Mouse (Mus musculus): Measurements from ENCODE around the gene Ybey. TPM values are rescaled to one million over a fixed set of nuclear protein-coding genes. Genes with fewer than 3 reads are reported as not detected.

Gene Ybey
- polyA plus RNA-seq, 1 experiment from 2014 or later: 4.5 TPM

DNA sequence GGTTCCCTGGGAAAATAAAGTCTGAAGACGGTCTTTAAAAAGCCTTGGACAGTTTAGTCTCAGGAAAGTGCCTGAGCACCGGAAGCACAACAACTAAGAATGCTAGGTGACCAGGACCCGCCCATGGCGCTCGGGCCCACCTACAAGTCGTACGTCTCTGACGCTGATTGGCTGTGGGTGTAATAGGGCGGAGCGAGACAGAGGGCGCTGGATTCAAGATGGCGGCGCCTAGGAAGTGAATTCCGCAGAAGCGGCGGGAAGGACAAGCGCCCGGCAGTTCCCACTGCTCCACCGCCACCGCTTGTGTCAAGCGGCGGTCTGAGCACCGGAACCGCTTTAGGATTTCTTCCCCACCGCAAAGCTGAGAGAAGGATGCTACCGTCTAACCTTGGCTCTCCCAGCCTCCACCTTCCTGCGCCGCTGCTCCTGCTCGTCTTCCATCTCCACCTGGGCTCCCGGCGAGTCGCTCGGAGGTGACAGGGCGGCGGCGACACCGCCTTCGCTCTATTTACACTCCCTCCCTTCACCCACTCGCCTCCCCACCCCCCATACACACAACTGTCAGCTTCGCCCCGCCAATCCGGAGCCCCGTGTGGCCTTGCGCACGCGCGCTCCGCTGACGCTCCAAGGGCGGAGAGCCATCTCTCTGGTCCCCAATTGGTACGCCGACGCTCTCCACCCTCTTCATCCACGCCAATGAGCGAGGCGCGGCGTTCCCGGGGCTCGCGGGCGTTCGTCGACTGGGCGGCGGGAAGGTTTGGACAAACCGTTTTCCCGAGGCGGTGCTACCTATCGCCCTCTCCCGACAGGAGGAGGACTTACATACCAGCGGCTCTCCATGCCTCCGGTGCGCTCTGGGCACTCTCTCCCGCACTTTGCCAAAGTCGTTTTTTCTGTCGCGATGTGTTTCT, 26.5 kb downstream of the Ybey start, which contains the start of gene Pcnt:
Gene Pcnt (minus strand): TSS at position 609 of the 911 bp plus-strand sequence.
- Histone ChIP-seq H3K36me3 (peaks cover 23% of the 10 kb centered on the region), H3K4me2 (peak within 1 kb of the TSS; percentile 83), H3K4me3 (peak within 1 kb of the TSS; percentile 85), H3K9ac (peak within 1 kb of the TSS; percentile 80), H3K9me3 (replicated peaks) (no peaks in the 10 kb centered on the region), H3K4me1 (replicated peaks) (peaks cover 32% of the 10 kb centered on the region), H3K27me3 (no peaks in the 10 kb centered on the region), H3K27ac (peak within 1 kb of the TSS; percentile 98)
- under 1% methylated on average over 78 of the region's 78 CpGs for WGBS
- ATAC-seq (replicated peaks; ENCODE audit: insufficient number of reproducible peaks, insufficient read depth, low FRiP score, low read depth): peak; percentile 98

- Histone ChIP-seq H3K9ac (0 out of 2 replicates have a peak within 1 kb of the TSS, but pooled peaks have one; percentile 58), H3K4me3 (no peak within 1 kb of the TSS), H3K27ac (no peak within 1 kb of the TSS), H3K9me3 (replicated peaks) (no peaks in the 10 kb centered on the region), H3K36me3 (peaks cover 44% of the 10 kb centered on the region), H3K4me1 (replicated peaks) (peaks cover 20% of the 10 kb centered on the region), H3K27me3 (no peaks in the 10 kb centered on the region), H3K4me2 (no peak within 1 kb of the TSS)
- 90% methylated on average over 17 of the region's 17 CpGs for WGBS
- no peak for ATAC-seq (replicated peaks; ENCODE audit: insufficient number of reproducible peaks, insufficient read depth, low FRiP score, low read depth)
These were observed 28.6 kb downstream of the Ybey start, which contains the start of gene AC141477.1 for GRCm38 (mm10) chr10:76440281-76440680. AC141477.1 (minus strand) TSS chr10:76440444.

DNA sequence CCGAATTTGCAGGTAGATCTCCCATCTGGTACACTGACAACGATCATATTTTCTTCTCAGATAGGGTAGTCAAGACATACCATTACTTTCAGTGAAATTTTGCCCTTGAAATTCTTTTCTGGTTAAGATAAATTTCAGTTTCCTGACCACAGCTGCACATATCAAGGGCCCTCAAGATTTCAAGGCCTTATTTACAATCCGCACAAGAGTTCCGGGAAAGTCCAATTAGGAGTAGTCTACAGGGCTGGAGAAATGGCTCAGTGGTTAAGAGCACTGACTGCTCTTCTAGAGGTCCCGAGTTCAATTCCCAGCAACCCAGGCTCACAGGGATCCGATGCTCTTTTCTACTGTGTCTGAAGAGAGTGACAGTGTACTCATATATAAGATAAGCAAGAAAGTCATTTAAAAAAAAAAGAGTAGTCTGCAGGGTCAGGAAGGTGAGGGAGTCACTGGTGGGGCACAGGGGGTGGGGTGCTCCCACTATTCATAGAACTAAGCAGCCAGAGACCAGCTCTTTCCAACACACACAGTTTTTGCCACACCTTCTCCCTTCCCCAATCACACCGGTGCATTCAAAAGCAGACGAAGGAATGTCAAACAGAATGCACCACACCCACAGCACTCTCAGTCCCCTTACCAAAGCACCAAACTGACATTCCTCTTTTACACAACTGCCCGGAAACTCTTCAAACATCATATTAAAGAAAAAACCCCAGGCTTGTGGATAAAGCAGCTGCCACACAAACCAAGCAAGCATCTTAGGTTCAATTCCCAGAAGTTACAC, 29.6 kb downstream of the Ybey start:
- Histone ChIP-seq H3K27me3 (no peaks in the 10 kb centered on the region), H3K4me2 (no peak overlapping the region), H3K4me3 (no peak overlapping the region), H3K4me1 (replicated peaks) (peaks cover 20% of the 10 kb centered on the region), H3K9me3 (replicated peaks) (no peaks in the 10 kb centered on the region), H3K36me3 (peaks cover 54% of the 10 kb centered on the region), H3K27ac (no peak overlapping the region), H3K9ac (no peak overlapping the region)
- WGBS: 91% methylated on average over 9 of the region's 9 CpGs
- no peak for ATAC-seq (replicated peaks; ENCODE audit: insufficient number of reproducible peaks, insufficient read depth, low FRiP score, low read depth)

GRCm38 (mm10) chr10:76433925-76434324, 35.0 kb downstream of the Ybey start:
- Histone ChIP-seq H3K4me3 (no peak overlapping the region), H3K27ac (no peak overlapping the region), H3K9ac (no peak overlapping the region), H3K9me3 (replicated peaks) (no peaks in the 10 kb centered on the region), H3K36me3 (peaks cover 94% of the 10 kb centered on the region), H3K4me2 (no peak overlapping the region), H3K4me1 (replicated peaks) (no peaks in the 10 kb centered on the region), H3K27me3 (no peaks in the 10 kb centered on the region)
- ATAC-seq (replicated peaks; ENCODE audit: insufficient number of reproducible peaks, insufficient read depth, low FRiP score, low read depth): no peak
- WGBS: 87% methylated on average over 11 of the region's 11 CpGs

DNA sequence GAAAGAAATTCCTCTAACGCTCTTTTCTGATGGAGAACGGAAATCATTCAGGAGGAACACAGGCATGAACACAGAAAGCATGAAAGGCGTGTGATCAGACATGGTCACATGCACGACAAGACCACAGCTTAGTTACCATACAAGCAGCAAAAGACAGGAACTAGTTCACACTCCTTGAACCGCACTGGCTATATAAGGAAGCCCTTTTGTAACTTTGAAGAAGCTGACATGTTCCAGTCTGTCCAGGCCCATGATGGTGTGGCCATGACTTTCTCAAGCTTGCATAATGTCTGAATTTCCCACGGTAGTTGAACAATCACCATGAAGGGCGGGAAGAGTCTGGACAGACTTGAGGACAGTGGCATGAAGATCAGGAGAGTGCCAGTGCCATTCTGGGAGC, 43.2 kb downstream of the Ybey start:
- Histone ChIP-seq H3K27ac (no peak overlapping the region), H3K27me3 (no peaks in the 10 kb centered on the region), H3K4me2 (no peak overlapping the region), H3K4me1 (replicated peaks) (no peaks in the 10 kb centered on the region), H3K9me3 (replicated peaks) (no peaks in the 10 kb centered on the region), H3K36me3 (peaks cover 80% of the 10 kb centered on the region), H3K9ac (no peak overlapping the region), H3K4me3 (no peak overlapping the region)
- WGBS: 95% methylated on average over 7 of the region's 7 CpGs
- no peak for ATAC-seq (replicated peaks; ENCODE audit: insufficient number of reproducible peaks, insufficient read depth, low FRiP score, low read depth)

DNA sequence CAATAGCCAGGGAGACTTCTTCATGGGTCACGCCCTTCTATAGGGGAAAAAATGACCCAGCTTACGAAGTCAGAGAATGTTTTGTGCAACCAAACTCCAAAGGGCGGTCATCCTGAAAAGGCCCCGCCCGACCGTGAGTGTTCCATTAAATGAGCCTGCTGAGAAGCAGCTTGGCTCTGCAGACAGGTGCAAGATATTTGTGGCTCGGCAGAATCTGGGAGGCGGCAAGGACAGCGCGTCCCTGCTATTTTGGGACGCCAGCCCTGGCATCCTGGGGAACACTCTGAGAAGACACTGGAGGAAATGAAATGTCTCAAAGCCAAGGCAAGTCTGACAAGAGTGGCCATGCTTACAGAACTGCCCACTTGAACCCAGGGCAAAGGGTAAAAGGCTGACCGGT, 52.1 kb downstream of the Ybey start:
- H3K27me3 ChIP-seq: no peaks in the 10 kb centered on the region
- H3K36me3 ChIP-seq: peaks cover 71% of the 10 kb centered on the region
- peak overlapping the region; percentile 93 for H3K27ac ChIP-seq
- ATAC-seq (replicated peaks; ENCODE audit: insufficient number of reproducible peaks, insufficient read depth, low FRiP score, low read depth): peak; percentile 89
- H3K9ac ChIP-seq: 0 out of 2 replicates have a peak overlapping the region, but pooled peaks have one; percentile 20
- H3K4me3 ChIP-seq: no peak overlapping the region
- peaks cover 5% of the 10 kb centered on the region for H3K4me1 ChIP-seq (replicated peaks)
- WGBS: 52% methylated on average over 12 of the region's 12 CpGs
- H3K4me2 ChIP-seq: 0 out of 2 replicates have a peak overlapping the region, but pooled peaks have one; percentile 14
- no peaks in the 10 kb centered on the region for H3K9me3 ChIP-seq (replicated peaks)

Other genes with a start within 250 kb of the Ybey start
- gene Prmt2, start 231.2 kb downstream of the Ybey start, polyA plus RNA-seq (2015; fragmentation: Nextera tagmentation; extraction: Ambion mirVana): 49.4 and 58.6 TPM in 2 replicates
- 0.83 and 0.87 TPM in 2 replicates for gene S100b, start 215.3 kb downstream of the Ybey start, polyA plus RNA-seq (2015; fragmentation: Nextera tagmentation; extraction: Ambion mirVana)
- 8.6 and 10.3 TPM in 2 replicates for gene Dip2a, start 123.8 kb downstream of the Ybey start, polyA plus RNA-seq (2015; fragmentation: Nextera tagmentation; extraction: Ambion mirVana)
- not detected in 2 replicates for gene AC141477.1, start 28.7 kb downstream of the Ybey start, polyA plus RNA-seq (2015; fragmentation: Nextera tagmentation; extraction: Ambion mirVana)
- 9.9 and 11.9 TPM in 2 replicates for gene Pcnt, start 26.3 kb downstream of the Ybey start, polyA plus RNA-seq (2015; fragmentation: Nextera tagmentation; extraction: Ambion mirVana)
- gene 2610028H24Rik, start 20.0 kb downstream of the Ybey start, polyA plus RNA-seq (2015; fragmentation: Nextera tagmentation; extraction: Ambion mirVana): 0.09 TPM in 1 of 2 replicates, not detected in the other
- gene Mcm3ap, start 187 bp downstream of the Ybey start, polyA plus RNA-seq (2015; fragmentation: Nextera tagmentation; extraction: Ambion mirVana): 30.3 and 37.6 TPM in 2 replicates
- 8.3 and 9.6 TPM in 2 replicates for gene Lss, start 62.5 kb upstream of the Ybey start, polyA plus RNA-seq (2015; fragmentation: Nextera tagmentation; extraction: Ambion mirVana)
- not detected in 2 replicates for gene Spatc1l, start 93.2 kb upstream of the Ybey start, polyA plus RNA-seq (2015; fragmentation: Nextera tagmentation; extraction: Ambion mirVana)
- 3.3 and 3.5 TPM in 2 replicates for gene Ftcd, start 106.5 kb upstream of the Ybey start, polyA plus RNA-seq (2015; fragmentation: Nextera tagmentation; extraction: Ambion mirVana)
- gene Col6a2, start 154.5 kb upstream of the Ybey start, polyA plus RNA-seq (2015; fragmentation: Nextera tagmentation; extraction: Ambion mirVana): 90.2 and 125 TPM in 2 replicates